Mouse (Mus musculus) olfactory bulb, adult 2 months (tissue): ENCODE measurements around the gene Per1. TPM values are rescaled to one million over a fixed set of nuclear protein-coding genes. Genes with fewer than 3 reads are reported as not detected.

ENCODE experiments used
- H3K27ac ChIP-seq: fragments of 200-500 bp; 2 replicates; pipeline ENCODE4 v1.5.1; 2012; ENCODE audit warnings: low read depth, low read length; ENCODE audit not compliant: insufficient read depth
- H3K4me1 ChIP-seq: fragments of 200-500 bp; 2 replicates; pipeline ENCODE4 v1.6.1; 2012; ENCODE audit warnings: low read length; ENCODE audit not compliant: control insufficient read depth, insufficient read depth
- H3K4me3 ChIP-seq: fragments of 200-500 bp; 2 replicates; pipeline ENCODE4 v1.5.1; 2012; ENCODE audit warnings: mild to moderate bottlenecking, low read depth, low read length, moderate library complexity; ENCODE audit not compliant: insufficient read depth
- CTCF ChIP-seq: fragments of 200-500 bp; IDR thresholded peaks from 2 replicates; pipeline ENCODE4 v1.5.1; 2012; ENCODE audit warnings: low read depth, mild to moderate bottlenecking, low read length, moderate library complexity; ENCODE audit not compliant: insufficient read depth
- POLR2A ChIP-seq: fragments of 200-500 bp; IDR thresholded peaks from 2 replicates; pipeline ENCODE4 v1.6.1; 2012; ENCODE audit warnings: mild to moderate bottlenecking, low read depth, low read length, moderate library complexity; ENCODE audit not compliant: insufficient read depth
- WGBS: fragments of 180-500 bp; shearing (Covaris S2); methylation state at CpG from one replicate; pipeline ENCODE4 v1.1.7; 2018; 5-methylcytosine and 5-hydroxymethylcytosine counted together
- polyA plus RNA-seq: library from polyadenylated mRNA; stranded (reverse); fragments of >200 nt; gene quantifications from 2 replicates; pipeline ENCODE4 v1.2.4, GENCODE M21; 2012; ENCODE audit warnings: low replicate concordance; ENCODE audit not compliant: missing spikeins, insufficient read depth, insufficient read length

The Per1 gene
- polyA plus RNA-seq, 1 experiment: not detected

- TF ChIP-seq POLR2A (no peak), CTCF (no peak)
- Histone ChIP-seq H3K4me3 (no peak overlapping the region), H3K4me1 (peaks cover 12% of the 10 kb centered on the region), H3K27ac (peak overlapping the region; percentile 29; the same call in 1 of the 2 replicates)
- 66% methylated on average over 9 of the region's 9 CpGs for WGBS
These were observed 17.7 kb upstream of the Per1 start for GRCm38 (mm10) chr11:69077316-69077715.

GRCm38 (mm10) chr11:69078041-69078440, 17.0 kb upstream of the Per1 start:
- H3K4me1 ChIP-seq: peaks cover 8% of the 10 kb centered on the region
- no peak overlapping the region for H3K4me3 ChIP-seq
- TF ChIP-seq CTCF (no peak), POLR2A (no peak)
- no peak overlapping the region for H3K27ac ChIP-seq
- WGBS: 85% methylated on average over 6 of the region's 6 CpGs

- Histone ChIP-seq H3K4me1 (peaks cover 8% of the 10 kb centered on the region), H3K4me3 (no peak overlapping the region), H3K27ac (no peak overlapping the region)
- TF ChIP-seq POLR2A: no peak
- no peak for TF ChIP-seq CTCF
- WGBS: 58% methylated on average over 5 of the region's 5 CpGs
These were observed 16.1 kb upstream of the Per1 start for GRCm38 (mm10) chr11:69078805-69079438.

- 0 out of 2 replicates have a peak, but pooled peaks cover 2% of the 10 kb centered on the region for H3K4me1 ChIP-seq
- TF ChIP-seq POLR2A (no peak), CTCF (no peak)
- WGBS: 81% methylated on average over 15 of the region's 15 CpGs
These were observed 14.7 kb upstream of the Per1 start for GRCm38 (mm10) chr11:69080102-69080854.

GRCm38 (mm10) chr11:69080855-69081222, 14.2 kb upstream of the Per1 start:
- no peak for TF ChIP-seq POLR2A
- no peak for TF ChIP-seq CTCF
- Histone ChIP-seq H3K4me1 (peaks cover 3% of the 10 kb centered on the region), H3K27ac (no peak overlapping the region), H3K4me3 (no peak overlapping the region)
- 88% methylated on average over 8 of the region's 8 CpGs for WGBS

More at GRCm38 (mm10) chr11:69080102-69080854, 14.7 kb upstream of the Per1 start:
- Histone ChIP-seq H3K4me3 (no peak overlapping the region), H3K27ac (no peak overlapping the region)

GRCm38 (mm10) chr11:69081613-69082012, 13.4 kb upstream of the Per1 start:
- 93% methylated on average over 7 of the region's 7 CpGs for WGBS
- no peak overlapping the region for H3K4me3 ChIP-seq
- no peak for TF ChIP-seq POLR2A
- no peak for TF ChIP-seq CTCF

GRCm38 (mm10) chr11:69085608-69086007, 9.4 kb upstream of the Per1 start:
- TF ChIP-seq POLR2A (no peak), CTCF (no peak)
- Histone ChIP-seq H3K4me1 (peaks cover 31% of the 10 kb centered on the region), H3K27ac (no peak overlapping the region), H3K4me3 (no peak overlapping the region)
- 60% methylated on average over 6 of the region's 6 CpGs for WGBS

More at GRCm38 (mm10) chr11:69081613-69082012, 13.4 kb upstream of the Per1 start:
- H3K4me1 ChIP-seq: peaks cover 10% of the 10 kb centered on the region
- H3K27ac ChIP-seq: no peak overlapping the region

GRCm38 (mm10) chr11:69086390-69086789, 8.6 kb upstream of the Per1 start:
- Histone ChIP-seq H3K4me3 (no peak overlapping the region), H3K4me1 (peaks cover 33% of the 10 kb centered on the region), H3K27ac (peak overlapping the region; percentile 93)
- WGBS: 34% methylated on average over 6 of the region's 6 CpGs
- TF ChIP-seq POLR2A (no peak), CTCF (no peak)

- WGBS: 32% methylated on average over 4 of the region's 4 CpGs
- Histone ChIP-seq H3K4me1 (peaks cover 38% of the 10 kb centered on the region), H3K4me3 (no peak overlapping the region), H3K27ac (peak overlapping the region; percentile 93)
- TF ChIP-seq CTCF (no peak), POLR2A (no peak)
These were observed 7.9 kb upstream of the Per1 start for GRCm38 (mm10) chr11:69087082-69087481.
